Mouse (Mus musculus): ENCODE measurements around the gene Rnf212. TPM values are rescaled to one million over a fixed set of nuclear protein-coding genes. Genes with fewer than 3 reads are reported as not detected.

Rnf212 gene
- polyA plus RNA-seq, 1 experiment from 2014 or later: not detected

DNA sequence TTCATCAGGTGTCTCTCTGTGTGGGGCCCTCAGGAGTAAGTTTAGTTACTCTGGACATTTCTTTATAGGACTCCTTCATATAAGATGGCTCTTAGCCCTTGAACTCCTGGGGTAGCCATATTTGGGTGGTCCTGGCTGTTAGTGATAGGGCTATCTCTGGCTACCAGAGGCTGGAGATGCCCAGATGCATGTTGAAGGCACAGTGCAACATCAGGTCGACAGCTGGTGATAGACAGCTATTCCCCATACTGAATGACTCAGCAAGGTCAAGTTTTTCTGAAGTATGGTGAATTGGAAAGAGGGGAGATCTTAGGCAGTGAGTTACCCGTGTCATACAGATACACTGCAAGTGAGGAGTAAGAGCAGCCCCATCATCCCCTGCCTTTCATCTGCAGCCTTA is 67.0 kb downstream of the Rnf212 start:
- H3K4me3 ChIP-seq (replicated peaks; ENCODE audit: low read depth, low read length): no peak overlapping the region
- H3K9me3 ChIP-seq (replicated peaks; ENCODE audit: low read length): no peaks in the 10 kb centered on the region
- H3K27ac ChIP-seq: no peak overlapping the region
- TF ChIP-seq CTCF (IDR thresholded peaks at IDR 0.05; ENCODE audit: low read depth): no peak
- H3K36me3 ChIP-seq (ENCODE audit: insufficient read depth, low read length): 0 out of 2 replicates have a peak, but pooled peaks cover 12% of the 10 kb centered on the region
- H3K4me2 ChIP-seq (ENCODE audit: low read length): no peak overlapping the region
- no peak overlapping the region for H3K9ac ChIP-seq (ENCODE audit: low read depth, low read length)
- H3K27me3 ChIP-seq (ENCODE audit: insufficient read depth, low read length): no peaks in the 10 kb centered on the region
- no peak for DNase-seq (ENCODE audit: low spot score)
- H3K4me1 ChIP-seq (replicated peaks; ENCODE audit: insufficient read depth, low read length): no peaks in the 10 kb centered on the region
- ATAC-seq (replicated peaks; ENCODE audit: low FRiP score, low read depth): no peak
- 79% methylated on average over 2 of the region's 2 CpGs for WGBS

DNA sequence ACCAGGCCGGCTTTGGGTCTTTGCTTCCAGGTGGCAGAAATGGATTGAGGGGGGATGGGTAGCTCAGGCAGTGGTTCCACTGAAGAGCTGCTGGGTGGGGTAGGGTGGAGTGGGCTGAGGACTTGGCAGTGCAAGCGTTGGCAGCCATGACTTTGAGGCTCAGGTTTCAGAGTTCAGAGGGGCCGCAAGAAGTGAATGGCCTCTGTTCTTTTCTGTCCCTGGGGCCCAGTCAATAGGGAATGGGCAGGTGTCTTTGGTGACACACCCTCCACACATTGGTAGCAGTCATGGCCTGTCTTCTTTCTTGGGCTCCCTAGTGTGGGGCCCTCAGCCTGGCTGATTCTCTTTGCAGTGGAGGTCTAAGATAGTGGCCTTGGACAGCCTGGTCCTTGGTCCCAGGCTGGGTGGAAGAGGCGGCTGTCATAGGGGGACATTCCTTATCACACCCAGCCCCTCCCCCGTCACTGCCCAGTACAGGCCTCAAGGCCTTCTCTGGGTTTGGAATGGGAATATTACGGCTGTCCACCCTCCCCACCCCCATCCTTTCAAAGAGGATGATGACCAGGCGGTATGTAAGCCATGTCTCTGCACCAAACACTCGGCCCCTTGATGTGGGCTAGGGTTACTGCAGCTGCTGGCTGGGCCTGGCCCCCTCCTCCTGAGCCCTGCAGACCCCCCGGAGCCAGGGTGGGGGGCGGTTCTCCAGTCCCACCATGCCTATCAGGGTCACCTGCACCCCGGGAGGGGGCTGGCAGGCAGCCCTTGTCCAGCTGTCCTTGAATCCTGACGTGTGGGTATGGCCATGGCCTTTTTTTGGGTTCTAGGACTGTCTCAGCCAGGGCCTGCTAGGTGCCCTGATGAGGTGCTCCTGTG is 70.8 kb downstream of the Rnf212 start:
- Histone ChIP-seq H3K27ac (no peak overlapping the region), H3K9ac (ENCODE audit: low read depth, low read length) (no peak overlapping the region), H3K36me3 (ENCODE audit: insufficient read depth, low read length) (0 out of 2 replicates have a peak, but pooled peaks cover 16% of the 10 kb centered on the region), H3K27me3 (ENCODE audit: insufficient read depth, low read length) (no peaks in the 10 kb centered on the region), H3K4me3 (replicated peaks; ENCODE audit: low read depth, low read length) (no peak overlapping the region), H3K9me3 (replicated peaks; ENCODE audit: low read length) (no peaks in the 10 kb centered on the region), H3K4me1 (replicated peaks; ENCODE audit: insufficient read depth, low read length) (peaks cover 16% of the 10 kb centered on the region), H3K4me2 (ENCODE audit: low read length) (no peak overlapping the region)
- no peak for DNase-seq (ENCODE audit: low spot score)
- ATAC-seq (replicated peaks; ENCODE audit: low FRiP score, low read depth): no peak
- WGBS: 59% methylated on average over 12 of the region's 12 CpGs
- TF ChIP-seq CTCF (IDR thresholded peaks at IDR 0.05; ENCODE audit: low read depth): no peak

DNA sequence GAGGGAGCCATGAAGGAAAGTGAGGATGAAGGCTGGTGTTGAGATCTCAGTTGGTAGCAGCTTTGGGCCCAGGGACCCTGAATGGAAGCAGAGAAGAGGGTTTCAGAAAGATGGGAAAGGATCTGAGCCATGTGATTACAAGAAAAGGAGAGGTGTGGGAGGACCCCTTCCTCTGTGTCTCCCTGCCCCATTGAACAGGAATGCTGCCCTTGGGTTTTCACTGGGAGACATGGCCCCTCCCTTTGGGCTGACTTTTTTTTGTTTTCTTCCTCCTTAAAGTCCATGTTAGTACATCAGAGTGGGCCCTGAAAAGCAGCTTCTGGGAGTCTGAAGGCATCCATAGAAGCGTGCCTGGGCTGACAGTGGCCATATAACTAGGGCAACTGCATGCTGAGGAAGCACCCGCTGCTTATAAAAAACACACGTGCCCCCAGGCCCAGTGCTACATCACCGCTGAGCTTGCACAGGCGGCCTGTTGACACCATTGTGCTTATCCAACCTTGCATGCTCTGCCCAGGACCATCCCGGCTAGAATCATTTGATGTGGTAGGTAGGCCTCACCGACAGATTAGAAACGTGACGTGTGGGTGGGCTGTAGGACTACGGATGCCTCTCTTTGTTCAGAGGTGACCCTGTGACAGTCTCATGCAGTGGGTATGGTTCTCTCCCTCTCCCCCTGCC is 73.3 kb downstream of the Rnf212 start:
- H3K36me3 ChIP-seq (ENCODE audit: insufficient read depth, low read length): 0 out of 2 replicates have a peak, but pooled peaks cover 13% of the 10 kb centered on the region
- DNase-seq (ENCODE audit: low spot score): peak; percentile 79
- TF ChIP-seq CTCF (IDR thresholded peaks at IDR 0.05; ENCODE audit: low read depth): no peak
- peak; percentile 42; the same call in 1 of the 2 replicates for ATAC-seq (replicated peaks; ENCODE audit: low FRiP score, low read depth)
- H3K4me2 ChIP-seq (ENCODE audit: low read length): no peak overlapping the region
- H3K27ac ChIP-seq: peak overlapping the region; percentile 61; the same call in 1 of the 2 replicates
- no peaks in the 10 kb centered on the region for H3K9me3 ChIP-seq (replicated peaks; ENCODE audit: low read length)
- H3K9ac ChIP-seq (ENCODE audit: low read depth, low read length): no peak overlapping the region
- H3K4me1 ChIP-seq (replicated peaks; ENCODE audit: insufficient read depth, low read length): peaks cover 16% of the 10 kb centered on the region
- H3K4me3 ChIP-seq (replicated peaks; ENCODE audit: low read depth, low read length): no peak overlapping the region
- H3K27me3 ChIP-seq (ENCODE audit: insufficient read depth, low read length): no peaks in the 10 kb centered on the region
- 39% methylated on average over 10 of the region's 10 CpGs for WGBS

DNA sequence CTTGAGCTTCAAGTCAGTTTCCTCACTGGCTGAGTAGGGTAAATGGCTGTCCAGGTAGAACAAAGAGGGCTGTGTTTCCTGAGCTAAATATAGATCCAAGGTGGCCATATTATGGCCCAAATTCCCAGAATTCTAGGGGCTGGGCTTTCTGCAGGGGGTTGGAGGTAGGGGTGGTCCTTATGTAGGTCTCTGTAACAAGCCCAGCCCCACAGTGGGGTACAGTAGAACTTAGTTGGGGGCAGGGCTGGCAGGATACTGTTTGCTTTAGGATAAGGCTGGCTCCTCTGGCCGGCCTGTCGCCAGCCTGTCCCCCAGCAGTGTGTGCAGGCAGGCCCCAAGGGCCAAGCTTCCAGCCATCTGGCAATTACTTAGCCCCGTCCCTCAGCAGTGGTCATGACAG is 74.4 kb downstream of the Rnf212 start:
- no peak overlapping the region for H3K9ac ChIP-seq (ENCODE audit: low read depth, low read length)
- H3K4me1 ChIP-seq (replicated peaks; ENCODE audit: insufficient read depth, low read length): peaks cover 22% of the 10 kb centered on the region
- no peaks in the 10 kb centered on the region for H3K9me3 ChIP-seq (replicated peaks; ENCODE audit: low read length)
- H3K27me3 ChIP-seq (ENCODE audit: insufficient read depth, low read length): no peaks in the 10 kb centered on the region
- DNase-seq (ENCODE audit: low spot score) (no peak), ATAC-seq (replicated peaks; ENCODE audit: low FRiP score, low read depth) (no peak)
- 0 out of 2 replicates have a peak, but pooled peaks cover 7% of the 10 kb centered on the region for H3K36me3 ChIP-seq (ENCODE audit: insufficient read depth, low read length)
- TF ChIP-seq CTCF (IDR thresholded peaks at IDR 0.05; ENCODE audit: low read depth): no peak
- no peak overlapping the region for H3K4me3 ChIP-seq (replicated peaks; ENCODE audit: low read depth, low read length)
- no peak overlapping the region for H3K4me2 ChIP-seq (ENCODE audit: low read length)
- WGBS: 27% methylated on average over 3 of the region's 3 CpGs
- H3K27ac ChIP-seq: peak overlapping the region; percentile 61

GRCm38 (mm10) chr5:108697341-108697753 is 77.4 kb downstream of the Rnf212 start:
- peaks cover 27% of the 10 kb centered on the region for H3K4me1 ChIP-seq (replicated peaks; ENCODE audit: insufficient read depth, low read length)
- no peak overlapping the region for H3K27ac ChIP-seq
- no peak for TF ChIP-seq CTCF (IDR thresholded peaks at IDR 0.05; ENCODE audit: low read depth)
- 26% methylated on average over 4 of the region's 4 CpGs for WGBS
- no peak overlapping the region for H3K4me3 ChIP-seq (replicated peaks; ENCODE audit: low read depth, low read length)
- 0 out of 2 replicates have a peak, but pooled peaks cover 4% of the 10 kb centered on the region for H3K36me3 ChIP-seq (ENCODE audit: insufficient read depth, low read length)
- H3K27me3 ChIP-seq (ENCODE audit: insufficient read depth, low read length): no peaks in the 10 kb centered on the region
- no peaks in the 10 kb centered on the region for H3K9me3 ChIP-seq (replicated peaks; ENCODE audit: low read length)
- DNase-seq (ENCODE audit: low spot score): no peak
- H3K4me2 ChIP-seq (ENCODE audit: low read length): no peak overlapping the region
- ATAC-seq (replicated peaks; ENCODE audit: low FRiP score, low read depth): no peak
- no peak overlapping the region for H3K9ac ChIP-seq (ENCODE audit: low read depth, low read length)

GRCm38 (mm10) chr5:108696542-108696941 is 78.2 kb downstream of the Rnf212 start:
- H3K27me3 ChIP-seq (ENCODE audit: insufficient read depth, low read length): no peaks in the 10 kb centered on the region
- 0 out of 2 replicates have a peak, but pooled peaks cover 4% of the 10 kb centered on the region for H3K36me3 ChIP-seq (ENCODE audit: insufficient read depth, low read length)
- peaks cover 27% of the 10 kb centered on the region for H3K4me1 ChIP-seq (replicated peaks; ENCODE audit: insufficient read depth, low read length)
- ATAC-seq (replicated peaks; ENCODE audit: low FRiP score, low read depth) (no peak), DNase-seq (ENCODE audit: low spot score) (no peak)
- H3K9me3 ChIP-seq (replicated peaks; ENCODE audit: low read length): no peaks in the 10 kb centered on the region
- no peak overlapping the region for H3K9ac ChIP-seq (ENCODE audit: low read depth, low read length)
- no peak overlapping the region for H3K4me3 ChIP-seq (replicated peaks; ENCODE audit: low read depth, low read length)
- TF ChIP-seq CTCF (IDR thresholded peaks at IDR 0.05; ENCODE audit: low read depth): no peak
- WGBS: 70% methylated on average over 3 of the region's 3 CpGs
- H3K4me2 ChIP-seq (ENCODE audit: low read length): no peak overlapping the region
- no peak overlapping the region; the same call in 1 of the 2 replicates for H3K27ac ChIP-seq
